Mouse (Mus musculus) Patski (cell line): Measurements from ENCODE around the gene Zfp668. TPM values are rescaled to one million over a fixed set of nuclear protein-coding genes. Genes with fewer than 3 reads are reported as not detected.

ENCODE experiments used
- ATAC-seq: fragments of 100-300 bp; one replicate; pipeline ENCODE4 v1.8.0; 2021
- CTCF ChIA-PET: fragments of 350-600 bp; sonication (Branson Sonifier 250); formaldehyde crosslinking; loops from one replicate; lab custom pipeline; 2022; ENCODE audit warnings: inconsistent platforms; lab: Charles Lee
- POLR2A ChIA-PET: fragments of 350-600 bp; sonication (Branson Sonifier 250); formaldehyde crosslinking; loops from one replicate; lab custom pipeline; 2022; ENCODE audit warnings: antibody characterized with exemption, inconsistent platforms; lab: Charles Lee
- DNase-seq: peaks from one replicate; pipeline ENCODE4 v3.0.0-alpha.2; 2011; ENCODE audit warnings: low read depth, low spot score
- H3K27me3 ChIP-seq: fragments of 371-371 bp; one replicate; pipeline ENCODE4 v1.5.1; 2021
- CTCF ChIP-seq: fragments of 100-300 bp; IDR thresholded peaks from one replicate; pipeline ENCODE4 v1.5.1; 2021
- in situ Hi-C: fragments of 300-500 bp; cut with MboI; formaldehyde crosslinking; loops from 3 replicates; pipeline ENCODE4 v1.11.1; 2018; ENCODE audit warnings: low pct_unique_long_range_greater_than_20kb, mixed read lengths
- polyA plus RNA-seq: library from polyadenylated mRNA; unstranded; gene quantifications from one replicate; pipeline ENCODE4 v1.2.3, GENCODE M21; 2021

Gene Zfp668
- polyA plus RNA-seq, result 8.9 TPM

GRCm38 (mm10) chr7:127876467-127877348 is at the start of gene Zfp668:
Zfp668 (minus strand) TSS chr7:127876828.
- ATAC-seq (peak; percentile 36), DNase-seq (peak; percentile 81)
- no peaks in the 10 kb centered on the region for H3K27me3 ChIP-seq
- in situ Hi-C loops, result no loop called here
- POLR2A ChIA-PET, result interaction anchor here (0.5 to 1.4 kb wide), 6 partner anchors 10 to 101 kb away, joined by 3 to 5 read pairs (median 4); partner anchors contain the start of gene Kat8
- no peak for TF ChIP-seq CTCF
- CTCF ChIA-PET, result no interaction called here

GRCm38 (mm10) chr7:127926066-127926465 is 49.4 kb upstream of the Zfp668 start:
- H3K27me3 ChIP-seq, result no peaks in the 10 kb centered on the region
- ATAC-seq (no peak), DNase-seq (no peak)
- ChIA-PET CTCF (interaction anchor here (0.9 to 10.1 kb wide), 4 partner anchors 8 to 37 kb away, joined by 3 to 123 read pairs (median 4); no protein-coding TSS in a partner anchor), POLR2A (interaction anchor here (0.7 to 1.0 kb wide), 2 partner anchors 13 to 14 kb away, joined by 3 read pairs; partner anchors contain the start of gene Kat8)
- TF ChIP-seq CTCF, result no peak
- in situ Hi-C loops, result no loop called here

DNA sequence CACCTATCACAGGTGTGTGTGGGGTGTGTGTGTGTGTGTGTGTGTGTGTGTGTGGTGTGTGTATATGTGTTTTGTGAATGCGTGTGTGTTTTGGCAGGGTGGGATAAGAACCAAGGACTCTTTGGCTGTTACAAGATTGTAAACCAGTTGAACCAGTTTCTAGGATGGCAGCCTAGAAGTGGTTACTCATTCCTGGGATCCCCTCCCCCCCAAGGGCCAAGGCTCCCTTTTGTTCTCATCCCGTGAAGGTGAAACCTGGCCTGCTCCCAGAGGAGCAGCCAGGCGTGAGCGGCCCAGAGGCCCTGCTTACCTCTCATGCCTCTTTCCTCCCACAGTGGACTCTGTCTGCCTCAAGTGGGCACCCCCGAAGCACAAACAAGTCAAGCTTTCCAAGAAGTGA is 48.6 kb upstream of the Zfp668 start:
- in situ Hi-C loops, result no loop called here
- no peak for TF ChIP-seq CTCF
- DNase-seq (no peak), ATAC-seq (peak; percentile 55)
- POLR2A ChIA-PET, result interaction anchor here (0.6 to 0.7 kb wide), 2 partner anchors 13 to 63 kb away, joined by 3 to 4 read pairs; partner anchors contain the start of gene Kat8
- no peaks in the 10 kb centered on the region for H3K27me3 ChIP-seq
- CTCF ChIA-PET, result interaction anchor here (0.7 to 10.1 kb wide), 3 partner anchors 9 to 15 kb away, joined by 3 to 123 read pairs (median 4); no protein-coding TSS in a partner anchor

DNA sequence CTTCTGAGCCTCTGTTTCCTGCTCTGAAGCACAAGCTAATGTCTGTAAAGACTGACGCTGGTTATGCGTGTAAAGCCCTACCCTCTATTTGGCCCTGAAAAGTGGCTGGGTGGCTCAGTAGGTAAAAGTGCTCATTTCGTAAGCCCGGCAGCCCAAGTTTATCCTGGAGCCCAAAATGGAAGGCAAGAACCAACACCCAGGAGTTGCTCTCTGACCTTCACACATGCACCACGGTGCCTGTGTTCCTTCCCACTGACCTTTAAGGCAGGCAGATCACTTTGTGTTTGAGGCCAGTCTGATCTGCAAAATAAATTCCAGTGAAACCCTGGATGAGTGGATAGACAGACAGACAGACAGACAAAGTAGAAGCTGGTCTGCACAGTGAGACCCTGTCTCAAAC is 47.1 kb upstream of the Zfp668 start:
- CTCF ChIA-PET, result interaction anchor here (10.1 kb wide), 1 partner anchor 11 kb away, joined by 123 read pairs; no protein-coding TSS in a partner anchor
- POLR2A ChIA-PET, result no interaction called here

GRCm38 (mm10) chr7:127922451-127923275 is 46.0 kb upstream of the Zfp668 start:
- H3K27me3 ChIP-seq, result no peaks in the 10 kb centered on the region
- in situ Hi-C loops, result no loop called here
- DNase-seq (no peak), ATAC-seq (no peak)
- no peak for TF ChIP-seq CTCF
- ChIA-PET POLR2A (interaction anchor here (0.6 to 1.5 kb wide), 2 partner anchors 9 to 70 kb away, joined by 3 to 5 read pairs; no protein-coding TSS in a partner anchor), CTCF (interaction anchor here (1.4 to 10.1 kb wide), 2 partner anchors 11 to 12 kb away, joined by 4 to 123 read pairs; partner anchors contain the start of gene Kat8)

More for the DNA sequence above, 47.1 kb upstream of the Zfp668 start:
- in situ Hi-C loops, result no loop called here
- no peaks in the 10 kb centered on the region for H3K27me3 ChIP-seq
- TF ChIP-seq CTCF, result no peak
- DNase-seq (no peak), ATAC-seq (no peak)

DNA sequence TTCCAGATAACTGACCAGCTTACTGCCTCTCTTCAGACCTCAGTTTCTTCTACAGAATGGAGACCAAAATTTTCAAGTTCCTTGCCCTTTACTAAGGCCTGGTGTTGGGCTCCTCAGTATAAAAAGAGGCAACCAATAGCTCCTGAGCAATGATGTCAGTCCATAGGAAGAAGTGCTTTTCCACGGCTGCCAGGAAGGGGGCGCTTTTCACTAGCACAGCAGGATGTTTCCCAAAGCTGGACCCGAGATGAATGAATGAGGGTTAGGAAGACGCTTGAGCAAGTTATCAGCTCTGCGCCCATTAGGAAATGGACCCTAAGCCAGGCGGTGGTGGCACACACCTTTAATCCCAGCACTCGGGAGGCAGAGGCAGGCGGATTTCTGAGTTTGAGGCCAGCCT is 44.9 kb upstream of the Zfp668 start:
- no peak for ATAC-seq
- in situ Hi-C loops, result no loop called here
- DNase-seq, result no peak
- ChIA-PET CTCF (interaction anchor here (1.2 to 10.1 kb wide), 4 partner anchors 10 to 25 kb away, joined by 4 to 123 read pairs (median 6); partner anchors contain the start of genes Gm21974, Kat8 and Vkorc1), POLR2A (interaction anchor here (1.5 kb wide), 1 partner anchor 10 kb away, joined by 5 read pairs; no protein-coding TSS in a partner anchor)
- no peaks in the 10 kb centered on the region for H3K27me3 ChIP-seq
- no peak for TF ChIP-seq CTCF

- in situ Hi-C loops, result no loop called here
- DNase-seq, result no peak
- ChIA-PET POLR2A (no interaction called here), CTCF (interaction anchor here (1.2 to 10.1 kb wide), 6 partner anchors 10 to 118 kb away, joined by 3 to 123 read pairs (median 4); no protein-coding TSS in a partner anchor)
- ATAC-seq, result no peak
- peak; percentile 66 for TF ChIP-seq CTCF
- H3K27me3 ChIP-seq, result no peaks in the 10 kb centered on the region
Measured at GRCm38 (mm10) chr7:127919290-127919689, 42.7 kb upstream of the Zfp668 start.

DNA sequence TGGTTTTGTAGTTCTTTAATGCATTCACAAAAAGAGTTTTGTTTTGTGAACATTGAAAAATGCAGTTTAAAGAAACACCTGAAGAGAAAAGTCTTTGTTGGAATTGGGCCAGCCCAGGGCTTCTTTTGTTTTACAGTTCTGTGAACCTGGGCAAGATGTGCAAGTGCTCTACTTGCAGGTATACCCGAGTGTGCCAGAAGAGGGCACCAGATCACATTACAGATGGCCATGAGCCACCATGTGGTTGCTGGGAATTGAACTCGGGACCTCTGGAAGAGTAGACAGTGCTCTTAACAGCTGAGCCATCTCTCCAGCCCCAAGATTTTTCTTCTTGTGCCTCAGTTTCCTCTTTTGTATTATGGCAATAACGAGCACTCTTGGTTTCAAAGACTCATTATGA is 41.6 kb upstream of the Zfp668 start:
- ChIA-PET CTCF (interaction anchor here (1.4 to 10.1 kb wide), 4 partner anchors 11 to 57 kb away, joined by 3 to 123 read pairs (median 5); no protein-coding TSS in a partner anchor), POLR2A (interaction anchor here (1.0 kb wide), 1 partner anchor 18 kb away, joined by 3 read pairs; no protein-coding TSS in a partner anchor)

GRCm38 (mm10) chr7:127915293-127915692 is 38.7 kb upstream of the Zfp668 start:
- in situ Hi-C loops, result no loop called here
- H3K27me3 ChIP-seq, result no peaks in the 10 kb centered on the region
- TF ChIP-seq CTCF, result no peak
- CTCF ChIA-PET, result interaction anchor here (1.0 to 1.4 kb wide), 3 partner anchors 11 to 21 kb away, joined by 3 to 4 read pairs (median 3); no protein-coding TSS in a partner anchor
- POLR2A ChIA-PET, result interaction anchor here (0.7 kb wide), 1 partner anchor 223 kb away, joined by 4 read pairs; no protein-coding TSS in a partner anchor
- ATAC-seq (no peak), DNase-seq (no peak)

More for the DNA sequence above, 41.6 kb upstream of the Zfp668 start:
- in situ Hi-C loops, result no loop called here
- H3K27me3 ChIP-seq, result no peaks in the 10 kb centered on the region
- DNase-seq (no peak), ATAC-seq (no peak)
- peak; percentile 83 for TF ChIP-seq CTCF
